Mouse (Mus musculus): ENCODE measurements at regions not wholly inside any gene's neighbourhood (a gene's known extent, or its start where the extent isn't known, plus 50 kb on each side); places are given as distances from the start of the nearest gene placed in this dataset.
A peak's percentile ranks its signal among the peaks of the same experiment; 100 is the strongest.

- peak; percentile 32 to 55 for DNase-seq
Observed at GRCm38 (mm10) chrX:96019556-96019955, 62.8 kb upstream of the Las1l start.

- no peak for DNase-seq
Observed at GRCm38 (mm10) chrX:96020407-96020806, 63.6 kb upstream of the Las1l start.

GRCm38 (mm10) chrX:96025374-96025773, 68.6 kb upstream of the Las1l start:
- DNase-seq = no peak

GRCm38 (mm10) chrX:96025876-96026275, 69.1 kb upstream of the Las1l start:
- DNase-seq = peak; percentile 8 to 12

GRCm38 (mm10) chrX:96031591-96031990, 64.3 kb upstream of the Msn start:
- no peak for DNase-seq

GRCm38 (mm10) chrX:96035307-96035706, 60.5 kb upstream of the Msn start:
- DNase-seq = no peak

GRCm38 (mm10) chrX:96042193-96042592, 53.6 kb upstream of the Msn start:
- no peak for DNase-seq
